Mouse (Mus musculus): ENCODE measurements around the gene Tlr9.

Tlr9 gene

GRCm38 (mm10) chr9:106269879-106270278 lies 47.5 kb downstream of the Tlr9 start:
- peak; percentile 24 for DNase-seq

GRCm38 (mm10) chr9:106270656-106271055 lies 48.3 kb downstream of the Tlr9 start:
- no peak for DNase-seq

- no peak for DNase-seq
These were observed 49.9 kb downstream of the Tlr9 start for GRCm38 (mm10) chr9:106272288-106272687.

DNA sequence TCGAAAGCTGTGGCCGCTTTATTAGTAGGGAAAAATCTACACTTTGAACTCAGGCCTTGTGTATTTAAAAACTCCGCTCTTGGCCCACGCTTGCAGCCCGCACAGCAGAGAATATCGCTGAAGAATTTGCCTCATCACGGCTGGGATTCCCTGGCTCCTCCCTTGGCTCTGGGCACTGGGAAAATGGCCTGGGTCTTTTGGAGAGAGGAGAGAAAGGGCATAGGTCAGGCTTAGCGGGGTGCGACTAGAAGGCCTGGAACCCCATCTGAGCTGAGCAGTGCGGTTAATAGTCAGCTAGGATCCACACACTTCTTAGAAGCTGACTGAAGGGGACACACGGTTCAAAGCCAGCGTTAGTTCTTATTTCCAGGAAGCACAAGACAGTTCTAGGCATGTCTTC lies 50.9 kb downstream of the Tlr9 start:
- DNase-seq = no peak

GRCm38 (mm10) chr9:106273791-106274190 lies 51.4 kb downstream of the Tlr9 start:
- DNase-seq = no peak

- no peak for DNase-seq
These were observed 52.3 kb downstream of the Tlr9 start for GRCm38 (mm10) chr9:106274652-106275180.

DNA sequence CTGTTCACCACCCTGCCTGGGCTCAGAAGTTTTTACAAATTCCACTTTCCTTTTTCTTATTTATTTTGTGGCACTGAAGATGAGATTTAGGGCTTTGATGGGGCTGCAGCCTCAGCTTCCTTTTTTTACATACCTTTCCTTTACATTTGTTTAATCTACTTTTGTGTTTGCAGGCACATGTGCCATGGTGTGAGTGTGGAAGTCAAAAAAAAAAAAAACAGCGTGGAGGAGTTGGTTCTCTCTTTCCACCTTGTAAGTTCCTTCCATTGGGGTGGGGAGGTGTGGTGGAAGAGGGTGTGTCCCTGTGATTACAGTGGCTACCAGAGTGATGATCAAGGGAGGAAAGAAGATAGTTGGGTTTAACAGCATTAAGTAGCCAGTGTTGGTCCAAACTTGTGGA lies 53.4 kb downstream of the Tlr9 start:
- DNase-seq = no peak

All from retina, postnatal 1 day (tissue).